Mouse (Mus musculus) myocyte (in vitro differentiated cells): ENCODE measurements around the gene Gm2115.

Experiments
- CEBPB ChIP-seq: IDR thresholded peaks from 2 replicates; pipeline ENCODE4 v1.6.1; 2011; ENCODE audit warnings: mild to moderate bottlenecking, moderate library complexity; ENCODE audit not compliant: poor library complexity, insufficient read depth, severe bottlenecking
- E2F4 ChIP-seq: IDR thresholded peaks from one replicate; pipeline ENCODE4 v1.6.1; 2011; ENCODE audit warnings: mild to moderate bottlenecking, control low read depth, moderate library complexity; ENCODE audit not compliant: insufficient read depth
- MAX ChIP-seq: IDR thresholded peaks from one replicate; pipeline ENCODE4 v1.6.1; 2011; ENCODE audit warnings: low read depth, mild to moderate bottlenecking, control low read depth
- MYOD1 ChIP-seq, 3 experiments: IDR thresholded peaks; one replicate each; pipeline ENCODE4 v1.6.1; 2011; ENCODE audit warnings: control low read depth in 2 of 3, low read depth in 2 of 3, mild to moderate bottlenecking in 2 of 3, moderate library complexity in 1 of 3; ENCODE audit not compliant: insufficient read length in 2 of 3, control insufficient read depth in 1 of 3
- MYOG ChIP-seq, 3 experiments: IDR thresholded peaks; one replicate each; pipeline ENCODE4 v1.6.1; 2011; ENCODE audit warnings: control low read depth in 2 of 3, low read depth in 2 of 3, mild to moderate bottlenecking in 2 of 3; ENCODE audit not compliant: insufficient read length in 2 of 3, control insufficient read depth in 1 of 3, insufficient read depth in 1 of 3
- POLR2A ChIP-seq: IDR thresholded peaks from one replicate; pipeline ENCODE4 v1.6.1; 2011; ENCODE audit warnings: low read depth, mild to moderate bottlenecking, control low read depth, moderate library complexity; ENCODE audit not compliant: insufficient read length
- POLR2AphosphoS2 ChIP-seq: IDR thresholded peaks from one replicate; pipeline ENCODE4 v1.6.1; 2011; ENCODE audit warnings: low read depth, control low read depth; ENCODE audit not compliant: insufficient read length
- TCF12 ChIP-seq: IDR thresholded peaks from one replicate; pipeline ENCODE4 v1.6.1; 2011; ENCODE audit warnings: mild to moderate bottlenecking, control low read depth; ENCODE audit not compliant: poor library complexity, insufficient read depth, severe bottlenecking
- TCF3 ChIP-seq: IDR thresholded peaks from one replicate; pipeline ENCODE4 v1.6.1; 2011; ENCODE audit warnings: low read depth, control low read depth; ENCODE audit not compliant: insufficient read length

DNA sequence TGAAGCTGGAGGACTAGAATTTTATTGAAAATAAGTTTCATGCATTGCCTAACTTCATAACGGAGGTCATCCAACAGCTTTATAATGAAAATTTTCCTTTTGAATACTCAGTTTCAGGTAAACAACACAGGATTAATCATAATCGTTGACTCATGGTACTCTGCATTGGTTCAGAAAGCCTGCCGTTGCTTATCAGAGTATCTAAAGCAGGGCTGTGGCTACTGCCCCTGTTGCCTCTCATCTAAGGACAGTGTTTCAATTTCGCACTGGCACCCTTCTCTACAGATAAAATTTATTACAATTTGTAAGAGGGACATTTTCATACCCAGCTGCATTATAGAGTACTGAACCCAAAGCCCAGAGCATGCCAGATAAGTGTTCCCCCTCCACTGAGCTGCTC, 83.7 kb downstream of the Gm2115 start:
- TF ChIP-seq POLR2A (no peak), TCF12 (no peak), CEBPB (no peak), POLR2AphosphoS2 (no peak), MYOG (IDR thresholded peaks at IDR 0.05; ENCODE audit: control insufficient read depth in 1 of 3, insufficient read depth in 1 of 3, insufficient read length in 2 of 3, low read depth in 2 of 3) (no peak), TCF3 (no peak), MAX (no peak), E2F4 (no peak), MYOD1 (IDR thresholded peaks at IDR 0.05; ENCODE audit: control insufficient read depth in 1 of 3, insufficient read length in 2 of 3, low read depth in 2 of 3) (no peak)
